Mouse (Mus musculus) intestine, postnatal 0 days (tissue): Measurements from ENCODE around the gene Tnfaip1. TPM values are rescaled to one million over a fixed set of nuclear protein-coding genes. Genes with fewer than 3 reads are reported as not detected.

Experiments used
- ATAC-seq: fragments of 200-750 bp; cut with Nextera tagmentation; 2 replicates; pipeline ENCODE4 v1.8.0; 2017; ENCODE audit warnings: mild to moderate bottlenecking, moderate TSS enrichment, moderate library complexity
- H3K27ac ChIP-seq: fragments of 300-500 bp; sonication (generic); 2 replicates; pipeline ENCODE4 v1.5.1; 2014; ENCODE audit warnings: mild to moderate bottlenecking, low read depth, low read length, moderate library complexity
- H3K27me3 ChIP-seq: fragments of 300-500 bp; sonication (generic); replicated peaks from 2 replicates; pipeline ENCODE4 v1.6.1; 2014; ENCODE audit warnings: low read length, mixed read lengths; ENCODE audit not compliant: control insufficient read depth, insufficient read depth
- H3K36me3 ChIP-seq: fragments of 300-500 bp; sonication (generic); 2 replicates; pipeline ENCODE4 v1.6.1; 2014; ENCODE audit warnings: mild to moderate bottlenecking, moderate library complexity; ENCODE audit not compliant: control insufficient read depth, insufficient read depth
- H3K4me1 ChIP-seq: fragments of 300-500 bp; sonication (generic); replicated peaks from 2 replicates; pipeline ENCODE4 v1.6.1; 2014; ENCODE audit warnings: antibody characterized with exemption, low read length, mixed read lengths; ENCODE audit not compliant: control insufficient read depth, insufficient read depth
- H3K4me2 ChIP-seq: fragments of 300-500 bp; sonication (generic); replicated peaks from 2 replicates; pipeline ENCODE4 v1.6.1; 2014; ENCODE audit warnings: low read depth, mild to moderate bottlenecking, moderate library complexity
- H3K4me3 ChIP-seq: fragments of 300-500 bp; sonication (generic); 2 replicates; pipeline ENCODE4 v1.5.1; 2014; ENCODE audit warnings: low read depth, low read length
- H3K9ac ChIP-seq: fragments of 300-500 bp; sonication (generic); 2 replicates; pipeline ENCODE4 v1.6.1; 2014; ENCODE audit warnings: mild to moderate bottlenecking, low read depth, low read length
- H3K9me3 ChIP-seq: fragments of 300-500 bp; sonication (generic); 2 replicates; pipeline ENCODE4 v1.6.1; 2016; ENCODE audit warnings: mixed run types; ENCODE audit not compliant: control insufficient read depth
- CTCF ChIP-seq: sonication (generic); IDR thresholded peaks from 2 replicates; pipeline ENCODE4 v1.5.1; 2016; ENCODE audit warnings: low read depth, mild to moderate bottlenecking, control low read depth, antibody characterized with exemption, moderate library complexity
- WGBS: fragments of 180-500 bp; shearing (Covaris S2); extraction: QIAGEN DNeasy Blood & Tissue Kit; methylation state at CpG from one replicate; pipeline ENCODE4 v1.1.7; 2014; 5-methylcytosine and 5-hydroxymethylcytosine counted together
- polyA plus RNA-seq: library from polyadenylated mRNA; unstranded; fragments of >200 nt; fragmentation: Nextera tagmentation; extraction: Ambion mirVana; gene quantifications from 2 replicates; pipeline ENCODE4 v1.2.1, GENCODE M21; 2015

Tnfaip1 gene
- polyA plus RNA-seq, 1 experiment from 2014 or later, result 64.7 TPM

- Histone ChIP-seq H3K27me3 (peaks cover 48% of the 10 kb centered on the region), H3K9ac (no peak within 1 kb of the TSS; the same call in 1 of the 2 replicates), H3K4me2 (peak within 1 kb of the TSS; percentile 68), H3K4me3 (peak within 1 kb of the TSS; percentile 35), H3K36me3 (no peaks in the 10 kb centered on the region), H3K9me3 (no peaks in the 10 kb centered on the region), H3K4me1 (no peaks in the 10 kb centered on the region; the same call in 1 of the 2 replicates), H3K27ac (no peak within 1 kb of the TSS)
- peak; percentile 89 for ATAC-seq
- no peak for TF ChIP-seq CTCF
- WGBS, result 3% methylated on average over 34 of the region's 36 CpGs
Measured at GRCm38 (mm10) chr11:78497544-78498522, 38.3 kb downstream of the Tnfaip1 start, which contains the start of gene Sarm1. Sarm1 (minus strand) TSS chr11:78497754.

DNA sequence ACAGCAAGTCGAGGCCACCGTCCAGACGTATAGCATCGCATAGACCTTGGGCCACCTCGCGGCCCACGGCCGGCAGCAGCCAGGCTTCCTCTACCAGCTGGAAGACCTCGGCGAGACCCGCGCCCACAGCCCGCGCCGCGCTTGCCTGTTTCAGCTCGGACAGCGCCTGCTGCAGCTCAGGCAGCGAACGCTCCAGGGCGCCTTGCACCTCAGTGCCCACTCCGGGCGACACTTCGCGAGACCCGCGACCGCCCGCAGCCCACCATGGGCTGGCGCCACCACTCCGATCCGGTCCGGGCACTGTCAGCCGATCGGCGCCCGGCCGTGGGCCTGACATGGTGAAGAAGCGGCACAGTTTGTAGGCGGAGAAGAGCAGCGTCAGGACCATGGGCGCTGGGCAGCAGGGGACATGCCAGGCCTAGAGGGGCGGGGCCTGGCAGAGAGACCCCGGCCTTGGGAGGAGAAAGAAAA lies 39.0 kb downstream of the Tnfaip1 start:
- Histone ChIP-seq H3K27ac (no peak overlapping the region), H3K9ac (no peak overlapping the region), H3K27me3 (peaks cover 48% of the 10 kb centered on the region), H3K4me3 (peak overlapping the region; percentile 35), H3K4me1 (no peaks in the 10 kb centered on the region; the same call in 1 of the 2 replicates), H3K9me3 (no peaks in the 10 kb centered on the region), H3K4me2 (peak overlapping the region; percentile 68), H3K36me3 (no peaks in the 10 kb centered on the region)
- WGBS, result under 1% methylated on average over 44 of the region's 44 CpGs
- 0 out of 2 replicates have a peak, but pooled peaks have one; percentile 7 for ATAC-seq
- TF ChIP-seq CTCF, result 0 out of 2 replicates have a peak, but pooled peaks have one; percentile 7

- peaks cover 58% of the 10 kb centered on the region for H3K27me3 ChIP-seq
- ATAC-seq, result no peak
- H3K4me2 ChIP-seq, result no peak overlapping the region
- no peaks in the 10 kb centered on the region; the same call in 1 of the 2 replicates for H3K4me1 ChIP-seq
- TF ChIP-seq CTCF, result no peak
- no peaks in the 10 kb centered on the region for H3K9me3 ChIP-seq
- no peak overlapping the region for H3K4me3 ChIP-seq
- 5% methylated on average over 6 of the region's 6 CpGs for WGBS
- no peak overlapping the region for H3K27ac ChIP-seq
- no peak overlapping the region for H3K9ac ChIP-seq
- no peaks in the 10 kb centered on the region for H3K36me3 ChIP-seq
Measured at GRCm38 (mm10) chr11:78495904-78496303, 40.2 kb downstream of the Tnfaip1 start.

- WGBS, result 10% methylated on average over 48 of the region's 48 CpGs
- Histone ChIP-seq H3K4me2 (peak overlapping the region; percentile 47), H3K9me3 (no peaks in the 10 kb centered on the region), H3K27ac (no peak overlapping the region), H3K4me1 (no peaks in the 10 kb centered on the region; the same call in 1 of the 2 replicates), H3K27me3 (peaks cover 68% of the 10 kb centered on the region), H3K36me3 (no peaks in the 10 kb centered on the region), H3K9ac (no peak overlapping the region), H3K4me3 (peak overlapping the region; percentile 26)
- no peak for ATAC-seq
- peak; percentile 66 for TF ChIP-seq CTCF
Measured at GRCm38 (mm10) chr11:78490781-78491241, 45.3 kb downstream of the Tnfaip1 start.

GRCm38 (mm10) chr11:78488168-78488567 lies 48.0 kb downstream of the Tnfaip1 start:
- H3K27ac ChIP-seq, result no peak overlapping the region
- H3K9me3 ChIP-seq, result no peaks in the 10 kb centered on the region
- no peak overlapping the region for H3K4me2 ChIP-seq
- H3K9ac ChIP-seq, result no peak overlapping the region
- TF ChIP-seq CTCF, result peak; percentile 89
- H3K27me3 ChIP-seq, result peaks cover 53% of the 10 kb centered on the region
- WGBS, result 3% methylated on average over 8 of the region's 8 CpGs
- H3K4me1 ChIP-seq, result no peaks in the 10 kb centered on the region; the same call in 1 of the 2 replicates
- H3K36me3 ChIP-seq, result no peaks in the 10 kb centered on the region
- ATAC-seq, result no peak
- H3K4me3 ChIP-seq, result no peak overlapping the region

DNA sequence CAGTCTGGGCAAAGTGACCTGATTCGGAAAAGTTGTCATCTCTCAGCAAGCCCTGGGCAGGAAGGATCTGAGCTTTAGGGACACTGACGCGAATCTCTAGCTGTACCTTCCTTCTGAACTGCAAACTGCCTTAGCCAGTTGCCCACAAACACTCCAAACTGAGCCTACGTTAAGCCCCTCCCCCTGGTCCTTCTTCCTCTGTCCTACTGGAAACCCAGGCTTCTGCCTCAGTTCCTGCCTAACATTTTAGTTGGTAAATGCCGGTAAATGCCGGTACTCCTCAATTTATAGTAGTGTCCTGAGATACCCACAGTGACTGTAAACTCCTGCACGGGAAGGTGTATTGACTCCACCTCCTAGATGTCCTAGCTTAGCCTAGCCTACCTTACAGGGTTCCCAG lies 52.5 kb downstream of the Tnfaip1 start:
- Histone ChIP-seq H3K9me3 (no peaks in the 10 kb centered on the region), H3K4me2 (no peak overlapping the region), H3K27me3 (peaks cover 26% of the 10 kb centered on the region), H3K36me3 (no peaks in the 10 kb centered on the region), H3K9ac (no peak overlapping the region), H3K27ac (no peak overlapping the region), H3K4me3 (no peak overlapping the region), H3K4me1 (no peaks in the 10 kb centered on the region)
- ATAC-seq, result no peak
- no peak for TF ChIP-seq CTCF
- WGBS, result 53% methylated on average over 7 of the region's 7 CpGs
